Mouse (Mus musculus): ENCODE data around the gene Fam217b.

The Fam217b gene

DNA sequence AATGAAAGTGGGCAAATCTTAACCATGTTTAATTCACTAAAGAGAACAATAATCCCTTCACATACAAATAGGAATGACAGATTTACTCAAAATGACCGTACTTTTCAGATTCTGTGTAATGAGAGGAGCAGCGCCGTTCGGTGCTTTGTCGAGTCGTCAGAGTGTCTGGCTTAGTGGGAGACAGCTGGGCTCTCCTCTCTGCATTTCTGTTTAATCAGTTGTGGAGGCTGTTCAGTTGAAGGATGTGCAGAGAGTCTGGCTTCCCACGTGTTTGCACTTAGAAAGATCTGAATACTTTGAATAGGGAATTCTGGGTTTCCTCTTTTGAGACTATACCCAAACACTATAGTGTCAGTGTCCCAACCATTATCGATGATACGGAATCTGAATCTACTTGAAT is 23.0 kb downstream of the Fam217b start:
- no peak for DNase-seq (ENCODE audit: low spot score in 2 of 2)

DNA sequence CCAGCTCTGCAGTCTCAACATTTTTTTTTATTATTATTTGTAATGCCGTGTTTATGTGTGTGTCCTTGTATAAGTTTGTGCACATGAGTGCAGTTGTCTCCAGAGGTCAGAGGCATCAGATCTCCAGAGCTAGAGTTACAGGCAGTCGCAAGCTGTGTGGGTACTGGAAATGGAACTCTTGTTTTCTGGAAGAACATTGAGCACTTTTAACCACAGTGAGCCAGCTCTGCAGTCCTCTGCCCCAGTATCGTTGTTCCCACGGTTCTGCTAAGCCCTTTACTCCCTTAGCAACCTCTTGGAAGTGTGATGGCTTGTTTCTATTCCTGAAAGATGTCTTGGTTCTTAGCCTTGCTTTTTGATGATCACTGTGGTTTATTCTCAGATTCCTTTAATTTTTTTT is 35.1 kb downstream of the Fam217b start:
- DNase-seq (ENCODE audit: low spot score in 2 of 2), result no peak

DNA sequence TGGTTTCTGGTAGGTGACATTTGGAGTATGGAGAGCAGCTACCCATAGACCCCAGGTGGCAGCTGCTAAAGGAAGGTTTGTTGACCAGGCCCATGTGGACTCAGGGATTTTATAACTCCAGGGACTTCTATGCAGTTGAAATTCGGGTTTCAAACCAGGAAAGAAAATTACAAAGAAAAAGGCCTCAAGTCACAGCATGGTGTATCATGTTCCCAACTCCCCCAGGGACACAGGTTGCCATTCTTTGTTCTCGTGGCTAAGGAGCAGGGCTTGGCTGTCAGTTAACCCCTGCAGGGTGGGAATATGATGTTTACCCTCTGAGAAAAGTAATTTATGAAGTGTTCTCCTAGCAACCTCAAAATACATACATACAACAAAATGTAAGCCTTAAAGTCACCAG is 35.9 kb downstream of the Fam217b start:
- DNase-seq (ENCODE audit: low spot score in 2 of 2), result no peak

DNA sequence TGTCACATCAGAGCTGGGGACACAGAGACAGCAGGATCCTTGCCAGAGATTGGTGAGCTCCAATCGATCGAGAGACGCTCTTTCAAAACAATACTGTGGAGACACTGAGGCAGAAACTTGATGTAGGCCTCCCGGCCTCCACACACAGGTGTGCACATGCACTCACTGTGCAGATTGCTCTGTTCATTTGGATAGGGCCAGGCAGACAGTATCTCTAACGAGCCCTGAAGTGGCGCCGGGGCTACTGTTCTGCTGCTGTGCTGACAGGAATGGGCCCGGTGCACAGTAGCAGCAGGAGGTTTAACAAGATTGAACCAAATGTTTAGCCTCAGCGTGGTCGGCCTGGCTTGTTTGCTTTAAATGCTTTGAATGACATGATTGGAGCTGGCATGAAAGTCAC is 36.6 kb downstream of the Fam217b start:
- no peak for DNase-seq (ENCODE audit: low spot score in 2 of 2)

DNA sequence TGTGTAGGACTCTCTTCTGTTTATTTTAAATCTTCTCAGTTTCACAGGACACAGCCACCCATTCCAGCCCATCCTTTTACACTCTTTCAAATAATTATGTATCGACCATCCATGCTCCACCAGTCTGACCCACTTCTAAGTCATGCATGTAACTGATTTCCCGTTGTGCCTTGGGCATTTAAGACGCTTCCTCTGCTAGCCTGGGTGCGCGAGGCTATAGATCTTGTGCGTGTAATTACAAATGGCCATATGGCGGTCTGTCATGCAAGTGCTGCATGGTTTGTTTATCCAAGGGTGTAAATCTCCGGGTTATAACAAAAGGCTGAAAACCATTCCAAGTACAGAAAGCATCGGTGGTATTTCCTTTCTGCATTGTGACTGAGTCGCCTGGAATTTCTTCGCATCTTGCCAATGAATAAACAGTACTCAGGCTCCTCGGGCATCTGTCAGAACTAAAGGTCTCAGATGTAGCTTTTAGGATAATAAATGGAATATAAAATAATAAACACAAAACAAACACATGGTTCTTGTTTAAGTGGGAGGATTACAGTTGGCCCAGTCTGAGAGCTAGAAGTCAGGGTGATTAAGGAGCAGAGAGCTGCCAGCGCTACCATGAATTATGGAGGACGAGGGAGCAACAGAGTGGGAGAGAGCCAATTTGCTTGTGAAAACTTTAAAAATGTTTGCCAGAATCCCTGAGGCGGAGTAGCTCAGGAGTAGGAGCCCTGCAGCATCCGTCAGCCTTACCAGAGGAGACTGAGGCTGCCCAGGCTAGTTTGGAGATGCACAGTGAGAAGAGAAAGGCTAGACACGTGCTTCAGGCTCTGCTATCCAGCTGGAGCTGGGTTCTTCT is 40.6 kb downstream of the Fam217b start:
- no peak for DNase-seq (ENCODE audit: low spot score in 2 of 2)

DNA sequence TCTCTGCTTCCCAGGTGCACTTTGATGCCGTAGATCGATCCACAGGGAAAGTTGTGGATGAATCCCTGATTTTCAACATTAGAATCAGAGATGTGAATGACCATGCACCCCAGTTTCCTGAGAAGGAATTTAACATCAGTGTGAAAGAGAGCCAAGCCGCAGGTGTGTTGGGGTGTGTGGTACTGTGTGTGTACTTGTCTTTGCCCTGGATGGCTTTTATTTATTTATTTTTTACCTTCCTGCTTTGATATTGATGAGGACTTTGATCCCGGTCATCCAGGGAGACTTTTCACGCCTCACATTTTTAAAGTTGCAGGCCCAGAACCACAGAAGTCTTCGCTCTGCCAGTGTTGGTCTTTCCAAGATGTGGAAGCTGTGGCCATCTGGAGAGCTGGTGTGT is 43.1 kb downstream of the Fam217b start:
- no peak for DNase-seq (ENCODE audit: low spot score in 2 of 2)

DNA sequence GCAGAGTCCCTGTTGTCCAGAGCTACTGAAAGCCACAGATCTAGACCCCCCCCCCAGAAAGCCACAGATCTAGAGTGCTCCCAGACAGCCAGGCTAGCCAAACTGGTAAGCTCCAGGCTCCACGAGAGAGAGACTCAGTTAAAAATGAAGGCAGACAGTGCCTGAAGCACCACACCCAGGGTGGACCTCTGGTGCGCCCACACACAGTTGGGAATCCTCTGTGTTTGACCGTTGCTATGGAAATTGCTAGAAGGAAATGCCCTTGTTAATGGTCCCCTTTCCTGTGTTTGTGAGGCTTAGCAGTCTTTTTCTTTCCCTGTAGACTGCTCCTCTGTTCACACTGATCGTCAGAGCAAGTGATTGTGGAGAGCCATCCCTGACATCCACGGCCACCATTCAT is 46.0 kb downstream of the Fam217b start:
- DNase-seq (ENCODE audit: low spot score in 2 of 2), result no peak

DNA sequence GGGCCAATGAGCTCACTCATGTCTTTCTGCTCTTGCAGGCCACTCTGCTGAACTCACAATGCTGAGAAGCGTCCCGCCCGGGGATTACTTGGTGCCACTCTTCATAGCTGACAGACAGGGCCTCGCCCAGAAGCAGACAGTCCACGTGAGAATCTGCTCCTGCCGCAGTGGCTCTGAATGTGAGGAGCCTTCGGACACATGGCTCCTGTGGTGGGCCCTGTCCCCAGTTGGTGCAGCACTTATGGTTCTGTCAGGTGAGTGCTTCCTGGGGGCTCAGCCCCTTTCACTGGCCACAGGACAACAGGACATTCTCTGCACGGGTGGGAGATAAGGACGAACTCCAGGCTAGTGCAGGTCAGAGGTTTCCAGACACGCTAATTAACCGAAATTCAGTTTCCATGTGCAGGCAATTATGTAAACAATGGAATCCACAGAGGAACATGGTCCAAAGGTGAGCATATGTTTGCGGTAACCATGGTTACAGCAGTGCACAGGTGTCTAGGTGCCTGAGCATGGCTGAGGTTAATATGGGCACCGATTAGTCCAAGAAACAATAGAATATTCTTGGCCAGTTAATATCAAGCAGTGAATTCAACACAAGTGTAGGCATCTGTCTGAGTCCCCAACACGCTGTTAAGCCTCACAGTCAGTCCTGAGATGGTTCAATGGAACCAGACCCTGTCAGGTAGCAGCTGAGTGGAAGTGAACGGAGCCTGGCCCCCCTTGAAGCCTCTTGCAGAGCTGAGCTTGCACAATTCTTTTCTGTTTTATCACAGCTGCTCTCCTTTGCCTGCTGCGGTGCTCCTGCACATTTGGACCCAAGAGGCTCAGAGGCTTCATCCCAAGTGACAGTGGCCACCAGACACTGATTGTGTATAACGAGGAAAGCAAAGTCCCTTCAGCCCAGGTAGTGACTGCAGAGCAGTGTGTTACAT is 57.5 kb downstream of the Fam217b start:
- no peak for DNase-seq (ENCODE audit: low spot score in 2 of 2)

DNA sequence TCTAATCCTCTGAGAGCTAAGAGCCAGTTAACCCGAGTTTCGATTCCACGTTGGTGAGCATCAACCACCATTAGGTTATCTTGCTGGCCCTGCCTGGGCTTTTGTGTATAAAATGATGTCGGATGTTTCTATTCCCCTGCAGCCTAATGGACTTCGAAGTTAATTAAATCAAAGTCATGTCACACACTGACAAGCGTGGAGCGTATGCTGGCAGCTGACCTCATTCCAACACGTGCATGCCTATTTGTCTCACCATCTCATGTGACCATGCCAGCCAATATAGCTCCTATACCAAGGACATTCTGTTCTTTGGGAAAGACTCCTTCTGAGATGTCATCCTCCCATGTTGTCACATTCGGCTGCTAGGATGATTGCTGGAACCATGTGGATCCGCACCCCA is 59.6 kb downstream of the Fam217b start:
- DNase-seq (ENCODE audit: low spot score in 2 of 2), result no peak
